Mouse (Mus musculus) layer of hippocampus, adult 18-20 months (tissue): ENCODE data around the gene St14. TPM values are rescaled to one million over a fixed set of nuclear protein-coding genes. Genes with fewer than 3 reads are reported as not detected.
"Not testable (repeated sequence)": the region's sequence is repeated elsewhere in the genome, so short reads cannot be mapped to it uniquely, and the experiment has no call there.

Experiments
- DNase-seq, 2 experiments: peaks; one replicate each; pipeline ENCODE4 v3.0.0; 2022; ENCODE audit warnings: low spot score in 2 of 2
- total RNA-seq, 2 experiments: library from RNA; stranded (reverse); gene quantifications; 2 replicates each; pipeline ENCODE4 v1.2.3; 2021

The St14 gene
- total RNA-seq, 2 experiments from 2014 or later, result 1.1 to 1.5 TPM

GRCm38 (mm10) chr9:31086754-31087145 lies 44.9 kb downstream of the St14 start:
- no peak for DNase-seq

DNA sequence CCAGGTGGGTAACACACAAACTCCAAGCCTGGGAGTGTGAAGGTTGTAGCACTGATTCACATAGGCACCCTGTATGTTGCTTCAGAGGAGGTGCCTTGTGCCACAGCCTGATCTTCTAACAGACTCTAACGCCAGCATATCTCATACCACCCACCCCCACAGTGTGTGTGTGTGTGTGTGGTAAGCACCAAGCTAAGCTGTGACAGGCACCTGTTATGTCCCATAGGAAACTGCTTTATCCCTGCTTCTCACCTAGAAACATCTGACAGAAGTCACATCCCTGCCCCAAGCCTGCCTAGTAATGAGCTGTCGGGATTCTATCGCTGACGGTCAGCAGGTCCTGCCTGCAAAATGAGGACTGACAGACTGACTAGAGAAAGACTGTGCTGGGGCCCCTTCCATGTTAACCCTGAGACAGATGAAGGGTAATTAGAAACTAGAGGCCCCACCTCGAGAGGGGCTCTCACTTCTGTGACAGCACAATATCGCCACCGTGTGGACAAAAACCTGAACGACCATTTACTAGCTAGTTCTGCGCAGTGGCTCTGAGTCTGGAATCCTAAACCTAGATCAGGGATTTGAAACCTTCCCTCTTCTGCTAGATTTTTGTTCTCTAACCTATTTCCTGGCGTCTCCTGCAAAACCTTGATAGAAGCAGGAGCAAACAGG lies 45.4 kb downstream of the St14 start:
- DNase-seq, result peak; percentile 32 to 86

DNA sequence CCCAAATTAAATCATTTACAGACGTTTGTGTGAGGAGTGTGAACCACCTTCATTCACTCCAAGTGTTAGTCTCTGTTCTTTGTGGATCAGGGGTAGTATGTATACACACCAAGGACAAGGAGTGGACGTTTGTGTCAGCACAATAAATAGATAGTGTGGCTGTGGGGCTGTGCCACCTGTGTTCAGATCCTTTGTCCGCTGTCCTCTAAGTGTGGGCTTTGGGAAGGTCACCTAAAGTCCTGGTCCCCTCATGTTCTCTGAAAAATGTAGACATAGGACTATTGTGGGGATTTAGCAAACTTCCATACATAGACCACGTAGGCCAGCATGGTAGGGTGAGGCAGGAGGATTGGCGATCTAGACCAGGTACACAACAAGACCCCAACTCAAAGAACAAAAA lies 46.1 kb downstream of the St14 start:
- DNase-seq, result no peak

DNA sequence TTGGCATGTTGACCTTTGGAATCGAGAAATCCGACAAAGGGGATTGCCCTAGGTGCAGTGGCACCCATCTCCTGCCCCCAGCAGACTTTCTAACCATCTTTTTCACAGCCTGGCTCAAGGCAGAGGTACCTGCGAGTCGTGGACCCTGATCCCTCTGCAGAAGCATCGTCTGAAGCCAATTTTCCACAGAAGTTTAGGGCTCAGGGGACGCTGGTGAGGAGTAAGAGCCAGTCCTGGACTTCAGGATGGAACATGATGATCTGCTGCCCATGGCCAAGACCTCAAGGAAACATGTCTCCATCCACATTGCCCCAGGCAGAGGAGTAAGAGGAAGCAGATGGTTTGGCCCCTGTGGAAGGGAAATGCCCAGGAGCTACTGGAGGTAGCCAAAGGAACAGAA lies 48.9 kb downstream of the St14 start:
- DNase-seq, result no peak

DNA sequence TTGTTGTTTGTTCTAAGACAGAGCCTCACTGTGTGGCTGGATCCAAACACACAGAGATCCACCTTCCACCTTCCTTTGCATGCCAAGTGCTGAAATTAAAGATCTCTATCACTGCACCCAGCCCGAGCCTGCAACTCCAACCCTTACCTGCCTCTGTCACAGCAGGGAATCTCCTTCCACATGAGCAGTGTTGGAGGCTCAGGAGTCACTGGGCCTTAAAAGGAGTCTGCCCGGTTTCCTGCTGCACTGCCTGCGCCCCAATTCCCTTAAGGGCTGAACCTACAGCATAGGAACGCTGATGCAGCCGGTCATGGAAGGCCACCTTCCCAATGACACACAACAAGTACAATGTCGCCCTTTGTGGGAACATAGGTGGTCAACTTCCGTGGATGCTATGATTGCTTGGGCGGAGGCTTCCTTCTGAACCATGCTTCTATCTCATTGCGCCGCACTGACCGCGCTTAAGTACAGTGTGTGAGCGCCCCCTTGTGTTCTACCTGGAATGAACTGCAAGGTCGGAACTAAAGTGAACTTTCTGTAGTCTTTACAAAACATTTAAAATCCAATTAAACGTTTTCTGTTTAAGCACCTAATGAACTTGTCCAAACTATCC lies 49.5 kb downstream of the St14 start:
- peak; percentile 37 to 84 for DNase-seq

- no peak for DNase-seq
These were observed 50.9 kb downstream of the St14 start for GRCm38 (mm10) chr9:31080726-31081125.

- no peak for DNase-seq
These were observed 56.8 kb downstream of the St14 start for GRCm38 (mm10) chr9:31074836-31075235.

- DNase-seq, result no peak
These were observed 57.9 kb downstream of the St14 start for GRCm38 (mm10) chr9:31073797-31074196.

GRCm38 (mm10) chr9:31072256-31072655 lies 59.4 kb downstream of the St14 start:
- no peak for DNase-seq

- no peak for DNase-seq
These were observed 60.9 kb downstream of the St14 start for GRCm38 (mm10) chr9:31070706-31071105.

GRCm38 (mm10) chr9:31058723-31059122 lies 72.9 kb downstream of the St14 start:
- no peak for DNase-seq

DNA sequence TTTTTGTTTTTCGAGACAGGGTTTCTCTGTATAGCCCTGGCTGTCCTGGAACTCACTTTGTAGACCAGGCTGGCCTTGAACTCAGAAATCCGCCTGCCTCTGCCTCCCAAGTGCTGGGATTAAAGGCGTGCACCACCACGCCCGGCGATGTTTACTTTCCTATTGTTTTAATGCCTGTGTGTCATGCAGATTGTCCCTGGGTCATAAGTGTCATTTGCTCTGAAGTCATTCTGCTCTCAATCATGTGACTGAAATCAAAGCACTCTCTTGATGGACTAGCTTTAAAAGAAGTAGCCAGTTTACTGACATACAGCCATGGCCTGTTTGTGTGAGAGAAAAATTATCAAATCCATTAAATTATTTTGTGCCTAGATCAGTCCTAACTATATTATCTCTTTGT lies 80.1 kb downstream of the St14 start:
- DNase-seq, result not testable (repeated sequence)

DNA sequence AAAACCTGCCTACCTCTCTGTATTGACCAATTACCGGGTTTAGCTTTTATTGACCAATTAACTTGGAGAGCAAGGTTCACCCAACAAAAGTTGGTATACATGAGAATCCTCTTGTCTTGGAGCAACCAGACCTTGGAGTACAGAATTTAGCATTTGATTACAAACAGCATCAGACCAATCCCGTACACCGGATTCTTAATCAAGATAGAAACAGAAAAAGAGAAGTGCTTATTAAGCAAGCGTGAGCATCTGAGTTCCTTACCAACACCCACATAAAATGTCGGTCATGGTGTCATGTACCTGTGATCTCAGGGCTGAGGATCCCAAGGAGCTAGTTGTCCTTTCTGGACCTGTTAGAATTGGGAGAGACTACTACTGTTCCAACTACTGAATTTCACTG lies 81.4 kb downstream of the St14 start:
- no peak for DNase-seq

Other genes starting within 250 kb of the St14 start
- gene Adamts15, start 209.4 kb downstream of the St14 start, total RNA-seq, result 1 to 10 TPM; 3.1 to 4.4 TPM
- 1 to 10 TPM; 4.2 to 4.6 TPM for gene Adamts8, start 189.3 kb downstream of the St14 start, total RNA-seq
- 10 to 100 TPM; 40.3 to 40.8 TPM for gene Zbtb44, start 101.2 kb downstream of the St14 start, total RNA-seq
- gene Aplp2, start 80.0 kb upstream of the St14 start, total RNA-seq, result 100 to 1,000 TPM; 460 to 466 TPM
- gene Prdm10, start 148.7 kb upstream of the St14 start, total RNA-seq, result 10 to 100 TPM; 19.9 to 23.1 TPM